Mouse (Mus musculus) CH12.LX (cell line): ENCODE results near the gene Kif17. TPM values are rescaled to one million over a fixed set of nuclear protein-coding genes. Genes with fewer than 3 reads are reported as not detected.

Source experiments
- DNase-seq: peaks from one replicate; pipeline ENCODE4 v3.0.0-alpha.2; 2013; ENCODE audit errors: extremely low read depth
- H3K27ac ChIP-seq: 2 replicates; pipeline ENCODE4 v1.5.1; 2012; ENCODE audit warnings: low read depth, mild to moderate bottlenecking, control low read depth, moderate library complexity; ENCODE audit not compliant: insufficient read depth
- H3K27me3 ChIP-seq: replicated peaks from 2 replicates; pipeline ENCODE3; 2012; ENCODE audit warnings: inconsistent platforms
- H3K36me3 ChIP-seq, 2 experiments: replicated peaks in 1 of 2; 2 replicates each; pipeline versions ENCODE3 to v1.6.1; 2012; ENCODE audit warnings: inconsistent platforms in 1 of 2, low read length in 1 of 2, mild to moderate bottlenecking in 1 of 2, mixed read lengths in 1 of 2, moderate library complexity in 1 of 2; ENCODE audit not compliant: control insufficient read depth in 1 of 2, insufficient read depth in 1 of 2
- H3K4me1 ChIP-seq, 2 experiments: 2 replicates each; pipeline ENCODE4 v1.6.1; 2012; ENCODE audit warnings: inconsistent platforms in 1 of 2, moderate library complexity in 1 of 2; ENCODE audit not compliant: insufficient read depth in 2 of 2, control insufficient read depth in 1 of 2
- H3K4me2 ChIP-seq: 2 replicates; pipeline ENCODE4 v1.6.1; 2012; ENCODE audit warnings: low read depth, mild to moderate bottlenecking, control low read depth; ENCODE audit not compliant: poor library complexity, insufficient read depth, severe bottlenecking
- H3K4me3 ChIP-seq, 3 experiments: fragments of 150-350 bp in 1 of 3; sonication (generic) in 1 of 3; replicated peaks in 1 of 3; 2 replicates each; pipeline versions ENCODE3 to v1.5.1; 2011 to 2012; ENCODE audit warnings: low read depth in 2 of 3, low read length in 2 of 3, mild to moderate bottlenecking in 2 of 3, moderate library complexity in 2 of 3, control low read depth in 1 of 3, improper control_type of control experiment in 1 of 3, inconsistent platforms in 1 of 3, mixed read lengths in 1 of 3; ENCODE audit not compliant: poor library complexity in 1 of 3
- H3K79me2 ChIP-seq: replicated peaks from 2 replicates; pipeline ENCODE4 v1.6.1; 2012; ENCODE audit warnings: mild to moderate bottlenecking, moderate library complexity; ENCODE audit not compliant: control insufficient read depth, poor library complexity, insufficient read depth, severe bottlenecking; ENCODE audit errors: extremely low read depth
- H3K9ac ChIP-seq: 2 replicates; pipeline ENCODE4 v1.6.1; 2012; ENCODE audit warnings: low read depth, mild to moderate bottlenecking, control low read depth, moderate library complexity; ENCODE audit not compliant: insufficient read depth
- H3K9me3 ChIP-seq: replicated peaks from 2 replicates; pipeline ENCODE3; 2012; ENCODE audit warnings: low read length, inconsistent platforms, mixed read lengths
- CTCF ChIP-seq, 2 experiments: IDR thresholded peaks in 1 of 2; conservative IDR thresholded peaks in 1 of 2; 2 replicates each; pipeline ENCODE4 v1.5.1; 2011 to 2012; ENCODE audit warnings: low read depth in 2 of 2, low read length in 2 of 2, improper control_type of control experiment in 1 of 2, inconsistent platforms in 1 of 2, mild to moderate bottlenecking in 1 of 2, moderate library complexity in 1 of 2
- GABPA ChIP-seq: IDR thresholded peaks from 2 replicates; pipeline ENCODE4 v1.6.1; 2012; ENCODE audit warnings: low read depth, low read length, improper control_type of control experiment, inconsistent platforms; ENCODE audit not compliant: insufficient replicate concordance
- IRF4 ChIP-seq: IDR thresholded peaks from 2 replicates; pipeline ENCODE4 v1.6.1; 2014; ENCODE audit warnings: low read depth, mild to moderate bottlenecking, inconsistent platforms, low read length, improper control_type of control experiment
- JUND ChIP-seq: conservative IDR thresholded peaks from 2 replicates; pipeline ENCODE4 v1.6.1; 2011; ENCODE audit warnings: low read depth, low read length, improper control_type of control experiment
- KAT2A ChIP-seq: IDR thresholded peaks from 2 replicates; pipeline ENCODE4 v1.6.1; 2012; ENCODE audit warnings: low read length, improper control_type of control experiment, inconsistent platforms; ENCODE audit not compliant: insufficient replicate concordance
- MAX ChIP-seq: IDR thresholded peaks from 2 replicates; pipeline ENCODE4 v1.6.1; 2011; ENCODE audit warnings: low read length, improper control_type of control experiment
- MAZ ChIP-seq: IDR thresholded peaks from 2 replicates; pipeline ENCODE4 v1.6.1; 2012; ENCODE audit warnings: low read depth, mild to moderate bottlenecking, inconsistent platforms, low read length, improper control_type of control experiment, moderate library complexity
- MXI1 ChIP-seq: IDR thresholded peaks from 2 replicates; pipeline ENCODE4 v1.6.1; 2011; ENCODE audit warnings: mild to moderate bottlenecking, low read depth, low read length, improper control_type of control experiment
- MYC ChIP-seq: IDR thresholded peaks from 2 replicates; pipeline ENCODE4 v1.6.1; 2011; ENCODE audit warnings: low read depth, mild to moderate bottlenecking, improper control_type of control experiment, low read length
- NRF1 ChIP-seq: IDR thresholded peaks from 2 replicates; pipeline ENCODE4 v1.6.1; 2014; ENCODE audit warnings: low read depth, mild to moderate bottlenecking, inconsistent platforms, low read length, improper control_type of control experiment, moderate library complexity
- PAX5 ChIP-seq: IDR thresholded peaks from 2 replicates; pipeline ENCODE4 v1.6.1; 2012; ENCODE audit warnings: low read length, inconsistent platforms, mixed read lengths
- POLR2A ChIP-seq: IDR thresholded peaks from 2 replicates; pipeline ENCODE4 v1.6.1; 2011; ENCODE audit warnings: low read depth, mild to moderate bottlenecking, improper control_type of control experiment, low read length
- POLR2AphosphoS2 ChIP-seq: IDR thresholded peaks from 2 replicates; pipeline ENCODE4 v1.6.1; 2011; ENCODE audit warnings: low read depth, low read length, improper control_type of control experiment
- RCOR1 ChIP-seq: conservative IDR thresholded peaks from 2 replicates; pipeline ENCODE4 v1.6.1; 2012; ENCODE audit warnings: low read depth, mild to moderate bottlenecking, inconsistent platforms, low read length, improper control_type of control experiment
- SIN3A ChIP-seq: IDR thresholded peaks from 2 replicates; pipeline ENCODE4 v1.6.1; 2012; ENCODE audit warnings: low read length, improper control_type of control experiment, inconsistent platforms
- SMC3 ChIP-seq: IDR thresholded peaks from 2 replicates; pipeline ENCODE4 v1.6.1; 2011; ENCODE audit warnings: low read depth, low read length, improper control_type of control experiment
- TBP ChIP-seq: conservative IDR thresholded peaks from 2 replicates; pipeline ENCODE4 v1.6.1; 2011; ENCODE audit warnings: low read depth, low read length, improper control_type of control experiment
- UBTF ChIP-seq: IDR thresholded peaks from 2 replicates; pipeline ENCODE4 v1.6.1; 2012; ENCODE audit warnings: low read depth, mild to moderate bottlenecking, inconsistent platforms, low read length, improper control_type of control experiment, moderate library complexity
- USF1 ChIP-seq: IDR thresholded peaks from 2 replicates; pipeline ENCODE4 v1.6.1; 2014; ENCODE audit warnings: low read depth, mild to moderate bottlenecking, inconsistent platforms, low read length, improper control_type of control experiment
- ZKSCAN1 ChIP-seq: IDR thresholded peaks from 2 replicates; pipeline ENCODE4 v1.6.1; 2012; ENCODE audit warnings: low read depth, inconsistent platforms, low read length, improper control_type of control experiment, borderline replicate concordance
- ZMIZ1 ChIP-seq: IDR thresholded peaks from 2 replicates; pipeline ENCODE4 v1.6.1; 2012; ENCODE audit warnings: low read depth, mild to moderate bottlenecking, inconsistent platforms, low read length, improper control_type of control experiment
- dilution Hi-C: fragments of 300-500 bp; cut with MboI; formaldehyde crosslinking; loops from 2 replicates; pipeline ENCODE4 v1.14.3; 2020; ENCODE audit warnings: low sequenced_read_pairs; ENCODE audit not compliant: extremely low pct_unique_long_range_greater_than_20kb, extremely low pct_ligation_motif_present
- in situ Hi-C: fragments of 300-500 bp; cut with MboI; formaldehyde crosslinking; loops from 3 replicates; pipeline ENCODE4 v1.14.3; 2019; ENCODE audit warnings: low sequenced_read_pairs, low pct_ligation_motif_present, low pct_unique_long_range_greater_than_20kb, mixed read lengths
- polyA plus RNA-seq: library from polyadenylated mRNA; unstranded; fragments of >175 nt; gene quantifications from 2 replicates; pipeline ENCODE4 v1.2.1, GENCODE M21; 2012; ENCODE audit warnings: low read depth; ENCODE audit not compliant: insufficient read length
- total RNA-seq, 2 experiments: library from RNA; depleted of rRNA; stranded (reverse); fragments of 300-350 nt in 1 of 2; fragments of >200 nt in 1 of 2; gene quantifications; 2 replicates each; pipeline ENCODE4 v1.2.3; 2012 to 2014

Kif17 gene
- total and polyA plus RNA-seq, 3 experiments = 0.17 to 1.5 (median 0.55) TPM

GRCm38 (mm10) chr4:138342048-138342447 is 91.8 kb downstream of the Kif17 start:
- Histone ChIP-seq H3K9me3 (no peaks in the 10 kb centered on the region), H3K9ac (no peak overlapping the region)
- no peak for TF ChIP-seq MAZ
- TF ChIP-seq ZKSCAN1 = no peak
- TF ChIP-seq SMC3 = no peak
- no peak for TF ChIP-seq POLR2AphosphoS2
- TF ChIP-seq, all 38 proteins: peak for 0
- Histone ChIP-seq H3K27me3 (peaks cover 93% of the 10 kb centered on the region), H3K36me3 (no peaks in the 10 kb centered on the region), H3K27ac (no peak overlapping the region), H3K4me1 (peaks cover 0 to 1% of the 10 kb centered on the region in 2 experiments; a peak in 2 of 4 replicates), H3K4me3 (no peak overlapping the region), H3K79me2 (no peaks in the 10 kb centered on the region), H3K4me2 (no peak overlapping the region)
- in situ Hi-C loops (no loop called here), dilution Hi-C loops (no loop called here)
- no peak for DNase-seq

- dilution Hi-C loops = no loop called here
- in situ Hi-C loops = no loop called here
- DNase-seq = no peak
- no peak overlapping the region for H3K4me3 ChIP-seq
- no peak overlapping the region for H3K27ac ChIP-seq
- H3K4me2 ChIP-seq = no peak overlapping the region
- H3K27me3 ChIP-seq = peaks cover 93% of the 10 kb centered on the region
- H3K36me3 ChIP-seq = no peaks in the 10 kb centered on the region
- no peaks in the 10 kb centered on the region for H3K79me2 ChIP-seq
- no peaks in the 10 kb centered on the region for H3K4me1 ChIP-seq
- TF ChIP-seq PAX5 = no peak
- no peak for TF ChIP-seq NRF1
- no peak for TF ChIP-seq KAT2A
- TF ChIP-seq RCOR1 = no peak
- no peaks in the 10 kb centered on the region for H3K9me3 ChIP-seq
- H3K9ac ChIP-seq = no peak overlapping the region
These were observed 92.5 kb downstream of the Kif17 start for GRCm38 (mm10) chr4:138342778-138343177.

- Histone ChIP-seq H3K4me2 (no peak overlapping the region), H3K4me3 (no peak overlapping the region), H3K4me1 (no peaks in the 10 kb centered on the region), H3K27me3 (peaks cover 93% of the 10 kb centered on the region), H3K27ac (no peak overlapping the region), H3K79me2 (no peaks in the 10 kb centered on the region), H3K9me3 (no peaks in the 10 kb centered on the region), H3K9ac (no peak overlapping the region), H3K36me3 (no peaks in the 10 kb centered on the region)
- dilution Hi-C loops (no loop called here), in situ Hi-C loops (no loop called here)
- TF ChIP-seq POLR2A (no peak), TBP (no peak), MAX (no peak), USF1 (no peak), MYC (no peak), UBTF (no peak), POLR2AphosphoS2 (no peak), CTCF (conservative IDR thresholded peaks at IDR 0.05 in 1 of 2, IDR thresholded peaks at IDR 0.05 in 1 of 2; ENCODE audit: low read depth in 2 of 2, low read length in 2 of 2) (no peak), PAX5 (no peak), ZMIZ1 (no peak), GABPA (no peak), SMC3 (no peak), SIN3A (no peak), KAT2A (no peak), MXI1 (no peak), IRF4 (no peak), JUND (no peak), RCOR1 (no peak)
- DNase-seq = no peak
These were observed 93.2 kb downstream of the Kif17 start for GRCm38 (mm10) chr4:138343341-138343837.
